Mouse (Mus musculus): ENCODE data around the gene Epm2aip1. TPM values are rescaled to one million over a fixed set of nuclear protein-coding genes. Genes with fewer than 3 reads are reported as not detected.

The Epm2aip1 gene
- total RNA-seq, 1 experiment from 2014 or later = 36.3 TPM

Other genes starting within 250 kb of the Epm2aip1 start
- gene Ccrl2, start 214.4 kb upstream of the Epm2aip1 start, total RNA-seq (2021) = 5.5 and 8.9 TPM in 2 replicates
- gene Lrrfip2, start 154.3 kb upstream of the Epm2aip1 start, total RNA-seq (2021) = 48.5 and 54.5 TPM in 2 replicates
- gene Mlh1, start 138 bp upstream of the Epm2aip1 start, total RNA-seq (2021) = 20.6 and 20.9 TPM in 2 replicates
- gene Trank1, start 39.8 kb downstream of the Epm2aip1 start, total RNA-seq (2021) = 56.4 and 61.0 TPM in 2 replicates
- 1.2 and 1.5 TPM in 2 replicates for gene Dclk3, start 167.2 kb downstream of the Epm2aip1 start, total RNA-seq (2021)

Measured in adrenal gland, postnatal 14 days (tissue).